Mouse (Mus musculus) C2C12 (cell line): ENCODE data around the gene Myo3b.

Experiments used
- CEBPB ChIP-seq: IDR thresholded peaks from one replicate; pipeline ENCODE4 v1.6.1; 2011; ENCODE audit warnings: low read depth, mild to moderate bottlenecking, control low read depth, moderate library complexity
- CTCF ChIP-seq: IDR thresholded peaks from one replicate; pipeline ENCODE4 v1.5.1; 2011; ENCODE audit not compliant: control insufficient read depth, insufficient read depth, insufficient read length
- MAX ChIP-seq: IDR thresholded peaks from one replicate; pipeline ENCODE4 v1.6.1; 2011; ENCODE audit warnings: mild to moderate bottlenecking, control low read depth
- MYOD1 ChIP-seq: IDR thresholded peaks from one replicate; pipeline ENCODE4 v1.6.1; 2011; ENCODE audit warnings: low read depth; ENCODE audit not compliant: control insufficient read depth, insufficient read length
- MYOG ChIP-seq: IDR thresholded peaks from one replicate; pipeline ENCODE4 v1.6.1; 2011; ENCODE audit not compliant: control insufficient read depth, insufficient read length; ENCODE audit errors: extremely low read depth
- USF1 ChIP-seq: IDR thresholded peaks from one replicate; pipeline ENCODE4 v1.6.1; 2011; ENCODE audit warnings: low read depth, mild to moderate bottlenecking, control low read depth, moderate library complexity

DNA sequence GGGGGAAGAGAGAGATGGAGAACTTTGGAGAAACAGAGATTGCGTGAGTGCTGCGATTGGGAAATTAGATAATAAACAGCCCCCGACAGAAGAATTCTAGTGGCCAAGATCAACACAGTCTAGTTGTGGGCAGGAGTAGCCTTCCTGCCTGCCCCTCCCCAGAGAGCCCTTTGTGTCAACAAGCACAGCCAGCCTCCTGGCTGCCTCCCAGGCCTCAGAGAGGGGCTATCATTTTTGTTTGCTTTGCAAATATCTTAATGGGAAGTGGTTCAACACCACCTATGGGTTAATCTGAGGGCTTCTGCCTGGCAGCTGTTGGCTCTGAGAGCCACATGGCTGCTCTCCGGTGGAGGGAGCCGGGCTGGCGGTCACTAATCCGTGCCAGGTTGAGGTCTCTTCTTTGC lies 298.3 kb downstream of the Myo3b start:
- TF ChIP-seq CTCF (no peak), MAX (no peak), CEBPB (no peak), USF1 (no peak), MYOD1 (peak; percentile 42), MYOG (no peak)
